Mouse (Mus musculus) embryonic fibroblast, embryonic 13.5 days (primary cell): ENCODE data around the gene Gm8279.
"Not testable (repeated sequence)": the region's sequence is repeated elsewhere in the genome, so short reads cannot be mapped to it uniquely, and the experiment has no call there.

ENCODE experiments used
- CTCF ChIP-seq: IDR thresholded peaks from 2 replicates; pipeline ENCODE4 v1.5.1; 2011; ENCODE audit warnings: mild to moderate bottlenecking, control low read depth, low read length, moderate library complexity, borderline replicate concordance; ENCODE audit not compliant: insufficient read depth
- POLR2A ChIP-seq: IDR thresholded peaks from 2 replicates; pipeline ENCODE4 v1.6.1; 2011; ENCODE audit warnings: low read depth, mild to moderate bottlenecking, control low read depth, low read length, moderate library complexity

GRCm38 (mm10) chr14:5164235-5164634 lies 32.9 kb downstream of the Gm8279 start, which contains the start of gene Gm3317:
- not testable (repeated sequence) for TF ChIP-seq CTCF, POLR2A
